Mouse (Mus musculus): ENCODE data around the gene Gdi2. TPM values are rescaled to one million over a fixed set of nuclear protein-coding genes. Genes with fewer than 3 reads are reported as not detected.

Gdi2 gene
- polyA plus RNA-seq, 2 experiments: 57.2 to 162 TPM

- no peak overlapping the region for H3K9ac ChIP-seq (replicated peaks)
- H3K4me2 ChIP-seq (ENCODE audit: low read depth): no peak overlapping the region
- ATAC-seq (ENCODE audit: insufficient read depth): no peak
- H3K27ac ChIP-seq: no peak overlapping the region
- no peaks in the 10 kb centered on the region for H3K4me1 ChIP-seq (replicated peaks; ENCODE audit: control insufficient read depth in 2 of 2, insufficient read depth in 2 of 2, low read length in 1 of 2)
- DNase-seq (ENCODE audit: low read depth in 3 of 3, low spot score in 3 of 3): no peak
- H3K36me3 ChIP-seq (replicated peaks; ENCODE audit: control insufficient read depth, insufficient read depth, low read depth): peaks cover 10% of the 10 kb centered on the region
- TF ChIP-seq EP300 (IDR thresholded peaks at IDR 0.05; ENCODE audit: low read depth): no peak
- no peak for TF ChIP-seq CTCF (IDR thresholded peaks at IDR 0.05; ENCODE audit: low read depth)
- WGBS (ENCODE audit: insufficient replicate concordance): 63% methylated on average over 6 of the region's 6 CpGs
- no peak overlapping the region for H3K4me3 ChIP-seq (ENCODE audit: insufficient read depth in 1 of 2, low read depth in 2 of 2, low read length in 2 of 2)
- H3K27me3 ChIP-seq (ENCODE audit: control insufficient read depth, insufficient read depth, low read length): no peaks in the 10 kb centered on the region
- H3K9me3 ChIP-seq (ENCODE audit: control insufficient read depth, low read length): no peaks in the 10 kb centered on the region
These were observed 58.4 kb downstream of the Gdi2 start for GRCm38 (mm10) chr13:3596232-3596631.

GRCm38 (mm10) chr13:3609780-3610117 lies 71.9 kb downstream of the Gdi2 start:
- Histone ChIP-seq H3K4me1 (replicated peaks; ENCODE audit: control insufficient read depth in 2 of 2, insufficient read depth in 2 of 2, low read length in 1 of 2) (peaks cover 3% of the 10 kb centered on the region in 2 experiments; a peak in 3 of 4 replicates), H3K4me3 (ENCODE audit: insufficient read depth in 1 of 2, low read depth in 2 of 2, low read length in 2 of 2) (peak overlapping the region; percentile 83 to 97), H3K9me3 (ENCODE audit: control insufficient read depth, low read length) (no peaks in the 10 kb centered on the region; the same call in 1 of the 2 replicates), H3K27ac (no peak overlapping the region; the same call in 1 of the 2 replicates), H3K27me3 (ENCODE audit: control insufficient read depth, insufficient read depth, low read length) (no peaks in the 10 kb centered on the region), H3K4me2 (ENCODE audit: low read depth) (peak overlapping the region; percentile 90), H3K9ac (replicated peaks) (peak overlapping the region; percentile 88), H3K36me3 (replicated peaks; ENCODE audit: control insufficient read depth, insufficient read depth, low read depth) (no peaks in the 10 kb centered on the region)
- no peak for TF ChIP-seq EP300 (IDR thresholded peaks at IDR 0.05; ENCODE audit: low read depth)
- no peak for DNase-seq (ENCODE audit: low read depth in 3 of 3, low spot score in 3 of 3)
- 14% methylated on average over 8 of the region's 8 CpGs for WGBS (ENCODE audit: insufficient replicate concordance)
- no peak for ATAC-seq (ENCODE audit: insufficient read depth)

- TF ChIP-seq CTCF (IDR thresholded peaks at IDR 0.05; ENCODE audit: low read depth) (no peak), EP300 (IDR thresholded peaks at IDR 0.05; ENCODE audit: low read depth) (no peak)
- peak overlapping the region; percentile 83 to 97 for H3K4me3 ChIP-seq (ENCODE audit: insufficient read depth in 1 of 2, low read depth in 2 of 2, low read length in 2 of 2)
- H3K9me3 ChIP-seq (ENCODE audit: control insufficient read depth, low read length): no peaks in the 10 kb centered on the region; the same call in 1 of the 2 replicates
- WGBS (ENCODE audit: insufficient replicate concordance): under 1% methylated on average over 49 of the region's 50 CpGs
- no peaks in the 10 kb centered on the region for H3K36me3 ChIP-seq (replicated peaks; ENCODE audit: control insufficient read depth, insufficient read depth, low read depth)
- DNase-seq (ENCODE audit: low read depth in 3 of 3, low spot score in 3 of 3) (peak in 2 of 3 experiments; percentile 42 to 59), ATAC-seq (ENCODE audit: insufficient read depth) (peak; percentile 32)
- H3K27ac ChIP-seq: peak overlapping the region; percentile 83
- H3K4me2 ChIP-seq (ENCODE audit: low read depth): peak overlapping the region; percentile 90
- no peaks in the 10 kb centered on the region for H3K27me3 ChIP-seq (ENCODE audit: control insufficient read depth, insufficient read depth, low read length)
- H3K9ac ChIP-seq (replicated peaks): peak overlapping the region; percentile 88
- peaks cover 3% of the 10 kb centered on the region in 2 experiments; a peak in 3 of 4 replicates for H3K4me1 ChIP-seq (replicated peaks; ENCODE audit: control insufficient read depth in 2 of 2, insufficient read depth in 2 of 2, low read length in 1 of 2)
These were observed 72.4 kb downstream of the Gdi2 start for GRCm38 (mm10) chr13:3610118-3610794.

- ATAC-seq (ENCODE audit: insufficient read depth): peak; percentile 99
- Histone ChIP-seq H3K4me2 (ENCODE audit: low read depth) (peak within 1 kb of the TSS; percentile 90), H3K9me3 (ENCODE audit: control insufficient read depth, low read length) (no peaks in the 10 kb centered on the region; the same call in 1 of the 2 replicates), H3K4me1 (replicated peaks; ENCODE audit: control insufficient read depth in 2 of 2, insufficient read depth in 2 of 2, low read length in 1 of 2) (peaks cover 3% of the 10 kb centered on the region in 2 experiments; a peak in 3 of 4 replicates), H3K36me3 (replicated peaks; ENCODE audit: control insufficient read depth, insufficient read depth, low read depth) (no peaks in the 10 kb centered on the region), H3K27ac (peak within 1 kb of the TSS; percentile 83), H3K9ac (replicated peaks) (peak within 1 kb of the TSS; percentile 88), H3K27me3 (ENCODE audit: control insufficient read depth, insufficient read depth, low read length) (no peaks in the 10 kb centered on the region), H3K4me3 (ENCODE audit: insufficient read depth in 1 of 2, low read depth in 2 of 2, low read length in 2 of 2) (peak within 1 kb of the TSS; percentile 83 to 97)
- under 1% methylated on average over 58 of the region's 58 CpGs for WGBS (ENCODE audit: insufficient replicate concordance)
- TF ChIP-seq EP300 (IDR thresholded peaks at IDR 0.05; ENCODE audit: low read depth) (peak; percentile 70), CTCF (IDR thresholded peaks at IDR 0.05; ENCODE audit: low read depth) (0 out of 2 replicates have a peak, but pooled peaks have one; percentile 12)
- peak; percentile 89 to 95 (median 92) for DNase-seq (ENCODE audit: low read depth in 3 of 3, low spot score in 3 of 3)
These were observed 73.1 kb downstream of the Gdi2 start, which contains the start of gene Fam208b for GRCm38 (mm10) chr13:3610795-3611438. Gene Fam208b (minus strand): TSS chr13:3611108.

Other genes with a start within 250 kb of the Gdi2 start
- gene Fam208b, start 73.0 kb downstream of the Gdi2 start, polyA plus RNA-seq (2012; rRNA removed): 2.5 and 4.2 TPM in 2 replicates
- gene Fam208b, start 73.0 kb downstream of the Gdi2 start, polyA plus RNA-seq (2014; fragmentation: Nextera tagmentation; extraction: Ambion mirVana): 3.5 and 5.2 TPM in 2 replicates
- gene Asb13, start 96.0 kb downstream of the Gdi2 start, polyA plus RNA-seq (2012; rRNA removed): 2.3 TPM in 2 replicates
- gene Asb13, start 96.0 kb downstream of the Gdi2 start, polyA plus RNA-seq (2014; fragmentation: Nextera tagmentation; extraction: Ambion mirVana): 1.6 and 1.7 TPM in 2 replicates

All from liver, embryonic 14.5 days (tissue).